Mouse (Mus musculus) skeletal muscle tissue, adult 2 months (tissue): ENCODE measurements around the gene Urad.

Experiments
- DNase-seq: peaks from one replicate; pipeline ENCODE4 v3.0.0-alpha.2; 2012; ENCODE audit warnings: low read depth, low spot score

Urad gene

DNA sequence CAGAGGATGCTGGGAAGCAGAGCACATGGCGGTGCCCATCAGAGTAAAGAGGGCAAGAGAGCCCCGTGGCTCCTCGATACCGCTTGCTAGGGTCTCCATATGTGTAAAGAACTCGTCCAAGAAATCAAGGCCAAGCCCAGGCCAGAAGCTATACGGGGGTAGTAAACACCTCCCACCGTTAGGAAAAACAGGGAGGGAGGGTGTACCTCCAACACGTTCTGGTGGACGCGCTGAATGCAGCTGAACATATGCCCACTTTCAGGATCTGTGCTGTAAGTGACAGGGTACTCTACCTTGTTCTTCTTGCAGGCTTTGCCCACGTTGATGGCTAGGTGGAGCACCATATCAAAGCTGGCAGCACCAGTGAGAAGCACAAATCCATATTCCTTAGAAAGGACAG lies 3.7 kb upstream of the Urad start:
- no peak for DNase-seq

DNA sequence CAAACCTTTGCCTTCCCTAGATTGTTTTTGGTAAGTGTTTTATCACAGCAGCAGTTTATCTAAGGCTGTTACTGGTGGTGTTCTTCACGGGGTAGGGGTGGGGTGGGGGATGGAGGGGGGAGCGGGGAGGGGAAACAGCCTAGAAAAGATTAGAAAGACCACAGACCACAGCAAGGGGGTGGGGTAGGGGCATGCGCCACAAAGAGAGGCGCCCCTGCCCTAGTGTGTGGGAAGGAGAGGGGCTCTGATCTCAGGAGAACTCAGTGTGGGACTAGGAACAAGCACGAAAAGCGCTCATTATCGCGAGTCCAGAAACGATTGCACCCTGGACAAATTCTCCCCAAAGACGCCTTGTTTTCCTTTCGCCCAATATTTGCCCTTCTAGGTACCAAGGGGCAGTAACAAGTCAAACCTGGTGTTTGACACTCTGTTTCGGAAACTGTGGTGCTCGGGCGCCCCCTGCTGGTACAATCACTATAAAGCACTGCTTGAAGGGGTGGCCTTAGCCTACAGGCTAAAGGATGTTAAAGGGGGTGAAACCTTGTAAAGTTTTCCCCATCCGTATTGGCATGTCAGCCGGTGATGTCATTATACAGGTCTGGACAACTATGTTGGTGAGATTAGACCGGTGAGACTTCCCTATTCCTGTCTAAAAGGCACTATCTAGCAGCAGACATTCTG lies 1.1 kb upstream of the Urad start:
- no peak for DNase-seq

DNA sequence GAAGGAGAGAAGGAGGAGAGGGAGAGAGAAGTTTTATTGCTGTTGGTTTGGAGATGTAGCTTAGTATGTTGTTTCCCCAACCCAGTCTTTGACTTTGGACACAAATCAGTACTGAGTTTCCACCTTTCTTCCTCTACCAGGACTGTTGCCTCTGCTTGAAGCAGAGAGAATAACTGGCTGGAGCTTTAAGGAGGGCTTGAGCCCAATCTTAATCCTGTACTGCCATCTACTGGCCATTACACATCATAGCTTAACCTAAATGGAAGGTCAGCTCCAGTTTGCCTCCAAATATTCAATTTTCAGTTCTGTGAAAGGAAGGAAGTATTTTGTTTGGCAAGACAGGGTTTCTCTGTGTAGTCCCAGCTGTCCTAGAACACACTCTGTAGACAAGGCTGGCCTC lies 2.6 kb downstream of the Urad start:
- peak; percentile 47 for DNase-seq

DNA sequence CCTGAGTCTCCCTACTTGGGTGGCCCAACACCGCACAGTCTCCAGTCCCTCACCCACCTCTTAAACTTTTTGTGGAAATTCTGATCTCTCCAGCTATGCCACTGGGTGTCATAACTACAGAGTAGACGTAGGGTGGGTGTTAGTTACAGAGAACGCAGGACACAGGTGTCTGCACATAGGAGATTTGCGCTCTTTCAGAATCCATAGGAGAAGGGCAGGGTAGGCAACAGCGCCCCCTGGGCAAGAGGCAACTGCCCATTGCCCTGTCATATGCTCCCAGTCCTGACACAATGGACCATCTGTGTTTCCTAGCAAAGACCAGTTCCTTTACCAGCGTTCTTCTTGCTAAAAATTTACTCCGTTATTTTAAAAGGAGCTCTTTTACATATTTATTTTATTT lies 4.2 kb downstream of the Urad start:
- no peak for DNase-seq

DNA sequence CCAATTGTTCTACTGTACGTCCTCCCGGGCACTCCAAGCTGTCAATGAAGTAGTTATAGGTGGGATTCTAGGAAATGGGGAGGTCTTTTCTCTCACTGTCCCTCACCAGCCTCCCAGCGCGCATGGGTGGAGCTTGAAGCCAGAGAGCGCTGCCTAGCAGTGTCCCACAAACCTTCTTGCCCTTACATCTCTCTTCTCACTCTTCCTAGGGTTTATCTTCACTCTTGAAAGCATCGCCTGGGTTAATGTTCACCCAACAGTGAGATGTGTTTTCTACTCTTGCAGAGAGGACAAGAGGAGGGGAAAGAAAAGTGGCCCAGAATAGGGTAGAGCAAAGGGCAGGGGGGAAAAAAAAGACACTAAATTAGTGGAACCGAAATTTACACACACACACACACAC lies 4.9 kb downstream of the Urad start:
- DNase-seq, result no peak

DNA sequence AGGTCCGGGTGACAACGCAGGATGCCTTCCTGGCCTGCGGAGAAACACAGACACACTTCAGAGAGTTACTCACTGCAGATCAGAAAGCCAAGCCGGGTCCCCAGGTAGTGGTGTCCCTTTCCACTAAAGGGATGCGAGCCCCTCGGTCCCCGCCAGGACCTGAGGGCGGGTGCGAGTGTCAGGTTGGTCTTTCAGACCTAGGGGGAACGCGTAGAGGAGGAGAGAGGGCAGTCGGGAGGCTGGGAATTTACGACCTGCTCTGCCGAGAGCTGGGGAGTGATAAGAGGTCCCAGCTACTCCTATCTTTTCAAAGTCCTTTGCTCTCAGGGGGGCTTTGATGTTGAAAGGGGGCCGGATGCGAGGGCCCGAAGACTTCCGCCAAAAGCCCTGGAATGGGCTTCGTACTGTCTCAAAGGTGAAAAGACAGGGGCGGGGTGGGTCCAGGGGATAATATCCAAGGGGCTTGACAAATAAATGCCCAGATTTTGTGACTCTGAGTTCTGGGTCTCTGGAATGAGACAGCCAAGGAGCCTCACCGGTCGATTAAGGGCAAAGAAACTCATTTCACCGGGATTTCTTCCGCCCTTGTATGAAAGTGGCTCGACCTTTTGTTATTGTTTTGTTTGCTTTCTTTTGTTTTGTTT lies 6.7 kb downstream of the Urad start:
- DNase-seq, result no peak

DNA sequence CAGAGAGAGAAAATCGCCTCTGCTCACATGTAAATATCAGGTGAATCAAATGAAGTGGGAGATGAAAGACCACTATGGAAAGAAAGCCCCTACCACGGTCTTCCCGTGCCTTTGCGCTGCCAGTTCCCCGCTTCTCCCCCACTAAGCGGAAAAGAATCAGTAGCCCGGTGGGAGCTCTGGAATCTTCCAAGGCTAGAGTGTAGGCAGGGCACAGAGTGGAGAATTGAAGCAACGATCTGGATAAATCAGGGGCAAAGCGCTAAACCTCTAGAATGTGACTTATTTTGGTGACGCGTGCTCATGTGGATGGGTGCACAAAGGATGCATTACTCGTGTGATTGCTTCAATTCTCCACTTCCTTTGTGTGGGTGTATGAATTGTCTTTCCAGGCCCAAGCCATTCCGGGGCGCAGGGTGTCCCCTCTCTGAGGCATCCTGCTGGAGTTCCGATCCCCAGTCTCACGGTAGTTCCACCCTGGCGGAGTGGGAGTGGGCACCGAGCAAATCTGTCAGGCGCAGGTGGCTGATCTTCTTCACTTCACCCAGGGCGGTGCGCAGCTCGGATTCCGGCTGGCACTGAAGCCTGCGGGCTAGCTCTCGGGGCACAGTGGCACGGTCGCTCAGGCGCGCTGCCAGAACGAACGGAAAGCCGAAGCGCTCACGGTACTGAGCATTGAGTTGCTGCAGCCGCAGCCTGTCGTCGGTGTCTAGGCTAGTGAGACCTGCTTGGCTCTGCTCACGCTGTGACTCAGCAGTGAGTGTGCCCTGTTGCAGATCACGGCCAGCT lies 7.4 kb downstream of the Urad start:
- peak; percentile 8 for DNase-seq

DNA sequence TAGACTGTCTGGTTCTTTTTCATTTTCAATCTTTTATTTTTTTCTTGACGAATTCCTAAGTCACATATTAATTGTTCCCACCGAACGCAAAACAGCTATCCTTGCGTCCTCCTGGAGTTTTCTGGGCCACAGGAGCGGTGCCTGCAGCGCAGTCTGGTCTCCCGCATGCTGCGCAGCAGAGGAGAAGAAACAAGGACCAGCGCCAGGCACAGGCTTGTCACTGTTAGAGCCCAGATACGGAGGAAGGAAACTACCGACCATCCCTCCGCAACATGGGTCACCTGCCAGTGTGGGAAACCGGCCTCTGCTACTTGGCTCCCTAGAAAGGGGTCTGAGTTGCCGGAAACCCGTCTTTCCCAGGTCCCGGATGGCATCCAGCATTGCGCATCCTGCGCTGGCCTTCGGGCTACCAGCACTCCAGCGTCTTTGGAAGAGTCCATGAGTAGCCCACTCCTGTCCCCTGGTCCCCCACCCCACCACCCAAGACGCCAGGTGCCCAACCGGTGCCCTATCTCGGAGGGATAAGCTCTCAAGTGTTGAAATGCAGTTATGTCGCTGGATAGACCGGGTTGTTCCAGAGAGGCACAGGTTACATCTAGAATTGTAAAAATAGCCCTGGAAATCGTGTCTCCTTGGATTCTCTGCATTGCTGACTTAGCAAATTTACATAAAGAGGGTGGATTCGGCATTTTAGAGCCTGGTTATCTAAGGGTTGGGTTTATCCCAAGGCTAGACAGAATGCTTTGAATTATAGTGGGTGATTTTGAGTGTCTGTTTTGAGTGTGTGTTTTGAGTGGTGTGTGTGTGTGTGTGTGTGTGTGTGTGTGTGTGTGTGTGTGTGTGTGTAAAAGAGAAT lies 9.2 kb downstream of the Urad start:
- no peak for DNase-seq

DNA sequence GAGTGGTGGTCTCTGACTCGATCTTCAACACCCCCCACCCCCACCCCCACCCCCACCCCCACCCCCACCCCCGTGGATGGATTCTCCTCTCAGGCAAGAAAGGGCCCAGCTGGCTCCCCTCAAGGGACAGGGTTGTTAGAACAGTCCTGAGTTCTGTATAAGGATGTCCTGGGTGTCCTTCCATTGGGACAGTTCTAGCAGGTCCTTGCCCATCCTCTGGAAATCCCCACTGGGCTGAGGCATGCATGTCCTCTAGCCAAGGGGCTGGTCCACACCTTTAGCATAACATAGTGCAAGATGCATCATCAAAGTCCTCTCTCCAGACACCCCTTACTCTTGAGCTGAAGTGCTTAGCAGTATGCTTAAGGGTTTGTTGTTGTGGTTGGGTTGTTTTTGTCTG lies 12.5 kb downstream of the Urad start:
- DNase-seq, result no peak

DNA sequence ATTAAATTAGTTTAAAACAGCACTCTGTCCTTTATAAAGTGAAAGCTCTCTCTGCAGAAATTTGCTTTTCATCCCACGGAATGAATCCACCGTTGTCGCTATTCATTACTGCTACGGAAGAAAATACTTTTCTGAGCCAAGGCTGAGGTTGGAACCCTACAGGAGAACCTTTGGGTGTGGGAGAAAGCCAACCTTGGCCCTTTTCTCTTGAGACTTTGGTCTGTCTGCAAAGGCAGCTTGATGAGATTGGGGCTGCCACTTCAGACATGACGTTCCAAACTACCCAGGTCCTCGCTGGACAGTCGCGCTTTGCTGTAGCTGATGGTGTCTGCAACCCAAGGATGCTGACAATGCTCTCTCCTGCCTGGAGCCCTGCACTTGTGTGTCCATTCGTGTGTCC lies 13.8 kb downstream of the Urad start:
- no peak for DNase-seq

DNA sequence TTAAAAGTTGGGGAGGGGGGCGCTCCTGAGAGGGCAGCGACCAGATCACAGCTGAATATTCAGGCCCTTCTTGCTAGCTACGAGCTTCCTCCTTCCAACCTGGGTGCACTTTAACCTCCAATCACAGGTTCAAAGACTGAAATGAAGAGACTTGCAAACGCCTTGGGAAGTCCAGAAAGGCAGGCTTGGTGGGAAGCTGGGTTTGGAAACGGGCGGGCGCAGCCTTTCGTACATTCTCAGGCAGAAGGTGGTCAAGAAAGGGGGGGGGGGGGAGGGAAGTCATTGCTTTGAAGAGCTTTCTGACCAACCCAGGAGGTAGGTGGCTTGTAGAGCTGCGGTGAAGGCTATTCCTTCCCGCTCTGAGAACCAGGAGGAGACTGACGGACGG lies 14.8 kb downstream of the Urad start:
- no peak for DNase-seq

DNA sequence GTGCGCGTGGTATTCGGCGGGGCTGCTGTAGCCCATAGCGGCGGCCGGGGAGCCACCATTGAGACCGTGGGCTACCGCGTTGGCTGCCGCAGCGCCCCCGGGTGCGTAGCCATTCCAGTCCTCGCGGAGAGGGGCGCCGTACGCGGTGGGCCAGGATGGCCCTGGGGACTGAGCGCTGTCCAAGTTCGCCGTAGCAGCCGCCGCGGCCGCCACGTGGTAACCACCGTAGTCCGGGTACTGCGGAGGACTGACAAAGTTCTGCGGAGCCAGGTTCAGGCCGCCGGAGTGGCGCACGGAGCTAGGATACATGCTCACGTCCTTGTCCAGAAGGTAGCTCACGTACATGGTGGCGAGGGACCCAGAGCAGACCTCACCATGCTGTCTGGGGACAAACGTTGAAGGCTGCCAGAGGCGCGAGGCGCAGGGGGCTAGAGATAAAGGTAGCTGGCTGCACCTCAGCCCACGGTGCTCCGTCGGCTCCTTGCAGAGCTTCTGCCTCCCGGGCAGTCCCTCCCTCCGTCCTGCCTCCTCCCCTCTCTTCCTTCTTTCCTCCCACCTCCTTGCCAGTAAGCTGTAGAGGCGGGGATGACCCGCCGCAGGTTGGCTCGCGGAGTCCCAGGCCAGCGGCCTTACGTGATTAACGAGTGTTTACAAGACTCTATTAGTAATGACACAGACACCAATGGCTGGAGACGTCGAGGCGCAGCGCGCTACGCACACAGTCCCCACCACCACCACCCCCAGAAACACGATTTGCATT lies 15.4 kb downstream of the Urad start, which contains the start of gene Cdx2:
TSS of gene Cdx2 (minus strand) at position 633 of the 760 bp plus-strand sequence.
- no peak for DNase-seq

DNA sequence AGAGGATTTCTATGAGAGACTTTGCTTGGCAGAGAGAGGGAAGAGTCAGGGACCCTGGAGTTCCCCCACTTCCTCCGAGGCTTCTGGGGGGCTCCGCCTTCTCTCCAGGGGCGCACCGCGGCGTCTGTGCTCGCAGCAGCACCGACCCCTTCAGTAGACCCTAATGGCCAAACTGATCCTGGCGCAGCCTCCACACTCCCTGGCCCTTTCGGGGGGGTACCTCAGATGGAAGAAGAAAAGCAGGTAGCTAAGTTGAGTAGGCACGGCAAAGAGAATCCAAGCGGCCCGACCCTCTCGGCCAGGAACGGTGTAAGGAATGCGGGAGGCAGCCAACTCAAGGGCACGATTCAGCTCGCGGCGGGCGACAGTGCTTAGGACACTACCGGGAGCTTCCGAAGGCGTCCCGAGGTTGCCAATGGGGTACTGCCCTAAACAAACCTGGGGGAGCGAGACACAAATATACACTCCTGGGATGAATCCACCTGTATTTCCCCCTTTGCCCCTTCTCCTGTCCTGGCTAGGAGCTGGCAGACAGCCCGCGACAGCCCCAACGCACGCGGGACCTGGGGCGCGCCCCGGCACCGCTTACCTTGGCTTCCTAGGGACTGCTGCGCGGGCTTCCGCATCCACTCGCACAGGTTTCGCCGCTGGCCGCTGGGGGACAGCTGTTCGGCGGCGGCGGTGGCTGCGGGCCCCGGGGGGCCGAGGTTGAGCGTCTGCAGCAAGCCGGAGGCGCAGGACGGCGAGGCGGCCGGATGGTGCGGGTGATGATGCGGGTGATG lies 16.2 kb downstream of the Urad start:
- DNase-seq, result no peak

DNA sequence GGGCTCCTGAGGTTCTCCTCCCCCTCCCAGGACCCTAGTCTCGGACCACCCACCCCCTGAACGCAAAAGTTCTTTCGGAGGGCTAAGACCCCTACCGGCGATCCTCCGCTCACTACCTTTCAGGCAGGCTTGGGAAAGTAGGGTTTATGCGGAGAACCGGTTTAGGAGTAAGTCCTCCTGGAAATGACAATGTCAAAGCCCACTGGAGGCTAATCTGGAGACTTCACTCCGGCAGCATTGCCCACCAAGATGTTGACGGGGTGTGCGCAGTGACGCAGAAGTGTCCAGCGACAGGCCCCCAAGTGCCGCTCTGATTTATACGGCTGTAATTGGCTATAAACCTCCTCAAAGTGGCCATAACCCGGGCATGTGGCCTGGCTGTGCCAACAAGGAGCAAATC lies 17.1 kb downstream of the Urad start:
- DNase-seq, result no peak

DNA sequence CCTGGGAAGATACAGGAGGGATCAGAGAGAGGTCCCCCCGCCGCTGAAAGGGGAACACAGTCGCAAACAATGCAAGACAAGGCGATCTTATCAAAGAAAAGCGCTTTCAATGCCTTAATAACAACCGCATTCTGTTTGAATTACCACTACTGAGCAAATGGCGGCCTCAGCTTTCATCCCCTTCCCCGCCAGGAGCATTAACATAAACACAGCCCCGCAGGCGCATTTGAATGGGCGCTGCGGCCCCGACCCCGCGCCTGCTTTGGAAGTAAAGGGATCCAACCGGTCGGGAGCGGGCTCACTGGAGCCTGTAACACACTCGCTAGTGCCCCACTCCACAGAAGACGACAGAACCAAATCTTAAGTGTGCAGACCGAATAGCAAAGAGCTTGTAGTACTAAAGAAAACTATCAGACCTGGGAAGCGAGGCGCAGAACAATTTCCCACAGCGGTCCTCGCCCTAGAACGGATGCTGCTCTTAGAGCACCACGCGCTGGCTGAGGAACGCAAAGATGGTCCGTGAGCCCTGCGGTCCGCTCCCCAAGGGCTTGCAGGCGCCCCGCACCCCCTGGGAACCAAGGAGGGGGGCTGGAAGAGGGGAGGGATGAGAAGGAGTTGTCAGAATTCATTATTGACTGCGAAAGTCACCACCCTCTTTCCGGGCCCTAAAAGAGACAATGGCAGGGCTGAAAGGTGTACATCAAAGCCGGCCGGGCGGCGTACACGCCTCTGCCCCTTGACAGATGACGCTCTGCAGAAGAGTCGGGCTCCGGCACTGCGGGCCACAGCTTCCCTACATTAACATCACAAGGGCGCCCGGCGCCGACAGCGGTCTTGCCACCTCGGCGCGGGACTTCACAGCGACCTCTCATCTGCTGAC lies 17.7 kb downstream of the Urad start:
- DNase-seq, result no peak

DNA sequence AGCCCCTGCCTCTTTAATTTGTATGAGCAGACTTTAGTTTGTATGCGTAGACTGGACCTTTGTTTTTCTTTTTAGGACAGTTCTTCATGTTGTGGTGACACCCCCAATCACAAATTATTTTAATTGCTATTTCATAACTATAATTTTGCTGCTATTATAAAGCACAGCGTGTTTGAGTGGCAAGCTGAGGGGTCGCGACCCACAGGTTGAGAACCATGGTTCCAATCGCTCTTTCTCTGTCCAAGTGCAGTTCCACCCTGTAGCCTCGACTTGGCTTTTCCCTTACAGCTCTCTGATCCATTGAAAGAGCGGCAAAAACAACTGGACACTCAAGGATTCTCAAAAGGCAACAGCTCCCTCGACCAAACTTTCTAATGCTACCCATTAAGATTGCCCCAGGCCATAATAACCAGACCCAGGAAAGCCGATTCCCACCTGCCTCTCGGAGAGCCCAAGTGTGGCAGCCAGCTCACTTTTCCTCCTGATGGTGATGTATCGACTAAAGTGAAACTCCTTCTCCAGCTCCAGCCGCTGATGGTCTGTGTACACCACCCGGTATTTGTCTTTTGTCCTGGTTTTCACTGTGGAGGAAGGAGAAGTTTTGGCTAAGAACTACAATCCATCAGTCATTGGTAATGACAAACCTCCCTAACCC lies 19.4 kb downstream of the Urad start:
- no peak for DNase-seq

DNA sequence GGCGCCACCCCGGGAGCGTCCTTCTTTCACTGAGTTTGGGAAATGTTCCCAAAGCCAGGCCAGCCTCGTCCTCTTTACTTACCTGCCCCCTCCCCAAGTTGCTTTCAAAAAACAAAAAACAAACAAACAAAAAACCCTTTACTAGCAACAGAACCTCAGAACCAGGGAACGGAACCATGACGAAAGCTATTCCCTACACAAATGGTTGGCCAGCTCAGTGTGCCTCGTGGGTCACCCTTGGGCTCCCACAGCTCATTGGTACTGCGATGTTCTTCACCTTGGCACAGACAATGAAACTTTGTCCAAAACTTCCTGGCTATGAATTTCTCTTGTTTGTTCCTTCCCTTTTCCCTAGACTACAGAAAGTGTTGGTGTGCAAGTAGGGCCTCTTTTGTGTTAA lies 20.1 kb downstream of the Urad start:
- DNase-seq, result no peak

DNA sequence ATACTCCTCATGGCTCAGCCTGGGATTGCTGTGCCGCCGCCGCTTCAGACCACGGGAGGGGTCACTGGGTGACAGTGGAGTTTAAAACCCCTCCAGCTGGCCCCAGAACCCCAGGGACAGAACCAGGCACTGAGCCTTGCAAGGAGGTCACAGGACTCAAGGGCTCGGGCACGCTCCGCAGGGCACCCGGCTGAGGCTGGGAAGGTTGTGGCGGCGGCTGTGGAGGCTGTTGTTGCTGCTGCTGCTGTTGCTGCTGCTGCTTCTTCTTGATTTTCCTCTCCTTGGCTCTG lies 20.5 kb downstream of the Urad start:
- no peak for DNase-seq
